Mouse (Mus musculus) neural tube, embryonic 15.5 days (tissue): ENCODE measurements around the gene Pdzd2. TPM values are rescaled to one million over a fixed set of nuclear protein-coding genes. Genes with fewer than 3 reads are reported as not detected.

Source experiments
- ATAC-seq: fragments of 200-750 bp; cut with Nextera tagmentation; 2 replicates; pipeline ENCODE4 v1.8.0; 2017; ENCODE audit warnings: mild to moderate bottlenecking, moderate TSS enrichment, moderate library complexity; ENCODE audit not compliant: low FRiP score
- H3K27ac ChIP-seq: fragments of 300-500 bp; sonication (generic); replicated peaks from 2 replicates; pipeline ENCODE4 v1.5.1; 2015; ENCODE audit warnings: mild to moderate bottlenecking, inconsistent platforms
- H3K27me3 ChIP-seq: fragments of 300-500 bp; sonication (generic); replicated peaks from 2 replicates; pipeline ENCODE4 v1.6.1; 2015; ENCODE audit warnings: inconsistent platforms
- H3K36me3 ChIP-seq: fragments of 300-500 bp; sonication (generic); 2 replicates; pipeline ENCODE4 v1.6.1; 2015; ENCODE audit warnings: inconsistent platforms
- H3K4me1 ChIP-seq: fragments of 300-500 bp; sonication (generic); 2 replicates; pipeline ENCODE4 v1.6.1; 2015; ENCODE audit warnings: inconsistent platforms
- H3K4me2 ChIP-seq: fragments of 300-500 bp; sonication (generic); 2 replicates; pipeline ENCODE4 v1.6.1; 2015; ENCODE audit warnings: inconsistent platforms, mild to moderate bottlenecking, moderate library complexity
- H3K4me3 ChIP-seq: fragments of 300-500 bp; sonication (generic); replicated peaks from 2 replicates; pipeline ENCODE4 v1.5.1; 2015; ENCODE audit warnings: mild to moderate bottlenecking, inconsistent platforms
- H3K9ac ChIP-seq: fragments of 300-500 bp; sonication (generic); replicated peaks from 2 replicates; pipeline ENCODE4 v1.6.1; 2015; ENCODE audit warnings: mild to moderate bottlenecking, inconsistent platforms
- H3K9me3 ChIP-seq: fragments of 300-500 bp; sonication (generic); replicated peaks from 2 replicates; pipeline ENCODE4 v1.6.1; 2016; ENCODE audit warnings: inconsistent platforms
- WGBS: fragments of 180-500 bp; shearing (Covaris S2); methylation state at CpG from one replicate; pipeline ENCODE4 v1.1.7; 2015; ENCODE audit warnings: mixed read lengths; 5-methylcytosine and 5-hydroxymethylcytosine counted together
- microRNA-seq: library from miRNA; unstranded; fragments of <30 nt; microRNA quantifications from one replicate; pipeline ENCODE4, GENCODE M21; 2017
- polyA plus RNA-seq: library from polyadenylated mRNA; unstranded; fragments of >200 nt; fragmentation: Nextera tagmentation; extraction: Ambion mirVana; gene quantifications from 2 replicates; pipeline ENCODE4 v1.2.1, GENCODE M21; 2015

The Pdzd2 gene
- polyA plus RNA-seq, 1 experiment from 2014 or later = 16.7 TPM

DNA sequence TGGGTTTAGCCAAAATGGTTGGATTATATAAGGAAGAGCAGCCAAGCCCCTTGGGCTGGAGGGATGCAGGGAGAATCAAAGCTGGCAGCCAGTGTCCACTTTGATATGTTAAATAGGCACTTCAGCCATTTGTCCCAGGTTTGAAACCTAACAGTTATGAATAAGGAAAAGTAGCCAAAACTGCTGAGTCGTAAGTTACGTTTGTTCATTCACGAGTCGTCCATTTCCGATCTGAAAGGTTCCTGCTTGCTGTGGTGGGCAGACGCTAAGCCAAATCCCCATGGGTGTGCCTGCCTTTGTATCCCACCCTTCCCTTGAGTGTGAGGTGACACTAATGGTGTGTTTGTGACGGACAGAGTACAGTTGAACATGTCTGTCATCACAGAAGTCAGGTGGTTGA is 428.3 kb downstream of the Pdzd2 start:
- Histone ChIP-seq H3K4me3 (no peak overlapping the region), H3K4me1 (no peaks in the 10 kb centered on the region), H3K27ac (no peak overlapping the region), H3K4me2 (no peak overlapping the region), H3K9me3 (no peaks in the 10 kb centered on the region), H3K9ac (no peak overlapping the region), H3K27me3 (no peaks in the 10 kb centered on the region), H3K36me3 (no peaks in the 10 kb centered on the region)
- no peak for ATAC-seq
- 90% methylated on average over 7 of the region's 7 CpGs for WGBS

DNA sequence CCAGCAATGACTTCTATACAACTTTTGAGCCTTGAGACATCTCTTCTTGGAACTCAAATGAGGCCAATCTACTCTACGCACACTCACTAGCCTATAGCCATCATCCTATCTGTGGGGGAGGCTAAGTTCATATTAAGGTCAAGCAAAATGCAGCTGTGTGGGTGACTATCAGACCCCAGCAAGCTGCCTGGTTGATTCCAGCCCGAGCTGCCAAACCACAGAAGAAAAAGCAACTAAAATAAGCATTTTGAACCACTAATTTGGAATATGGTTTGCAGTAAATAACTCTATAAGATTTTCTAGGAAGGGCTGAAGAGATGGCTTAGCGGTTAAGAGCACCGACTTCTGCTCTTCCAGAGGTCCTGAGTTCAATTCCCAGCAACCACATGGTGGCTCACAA is 429.0 kb downstream of the Pdzd2 start:
- H3K9me3 ChIP-seq = no peaks in the 10 kb centered on the region
- H3K9ac ChIP-seq = no peak overlapping the region
- no peaks in the 10 kb centered on the region for H3K36me3 ChIP-seq
- ATAC-seq = no peak
- H3K4me1 ChIP-seq = no peaks in the 10 kb centered on the region
- H3K27me3 ChIP-seq = no peaks in the 10 kb centered on the region
- no peak overlapping the region for H3K4me2 ChIP-seq
- H3K4me3 ChIP-seq = no peak overlapping the region
- no peak overlapping the region for H3K27ac ChIP-seq
- WGBS = 93% methylated on average over 4 of the region's 4 CpGs

Small RNA genes within 50 kb of the gene (microRNA-seq; reads per million reads assigned to microRNA genes)
- gene Gm24135 (not detected), gene Gm24302 (not detected)

Other genes starting within 250 kb of the Pdzd2 start
- gene 6030458C11Rik, start 84.7 kb upstream of the Pdzd2 start, polyA plus RNA-seq = 37.3 and 38.6 TPM in 2 replicates
- 41.8 and 43.1 TPM in 2 replicates for gene Drosha, start 84.9 kb upstream of the Pdzd2 start, polyA plus RNA-seq